Mouse (Mus musculus): ENCODE data around the gene Runx2.

The Runx2 gene

GRCm38 (mm10) chr17:44814508-44815175, at the start of gene Runx2:
Gene Runx2 (minus strand): TSS chr17:44814797.
- DNase-seq (ENCODE audit: low spot score) = no peak

DNA sequence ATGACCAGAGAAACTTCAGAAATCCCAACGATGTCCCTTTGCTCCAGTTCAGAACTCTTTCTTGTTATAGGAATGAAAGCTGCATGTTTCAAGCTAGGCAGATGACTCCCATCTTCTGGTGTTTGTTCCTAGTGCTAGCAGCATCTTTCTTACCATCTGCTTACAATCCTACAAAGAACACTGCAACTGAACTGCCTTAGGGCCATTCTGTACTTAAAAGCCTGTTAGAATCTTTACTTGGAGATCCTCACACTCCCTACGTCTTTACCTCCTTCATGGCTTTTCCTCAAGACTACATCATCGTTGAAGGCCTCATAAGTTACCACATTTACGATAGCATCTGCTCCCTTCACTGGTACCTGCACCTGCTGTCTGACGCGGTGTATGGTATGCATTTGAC, 48.6 kb upstream of the Runx2 start:
- DNase-seq (ENCODE audit: low spot score) = no peak

GRCm38 (mm10) chr17:44842184-44842583, 27.6 kb upstream of the Runx2 start:
- DNase-seq (ENCODE audit: low spot score) = no peak

DNA sequence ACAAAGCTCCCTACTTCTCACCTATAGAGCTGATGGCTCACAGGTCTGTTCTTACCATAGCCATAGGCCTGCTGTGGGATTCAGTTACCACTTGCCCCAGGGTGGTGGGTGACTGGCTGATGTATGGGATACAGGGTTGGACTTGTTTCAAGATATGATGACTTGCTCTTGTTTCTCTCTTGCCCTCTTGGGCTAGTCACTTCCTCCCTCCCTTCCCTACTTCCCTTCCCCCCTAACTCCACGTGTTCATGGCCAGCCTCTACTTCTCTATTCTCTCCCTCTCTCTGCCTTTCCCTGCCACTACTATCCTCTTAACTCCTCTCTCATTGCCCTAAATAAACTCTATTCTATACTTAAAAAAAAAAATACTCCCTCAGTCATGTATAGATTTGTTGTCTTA, 16.6 kb upstream of the Runx2 start:
- no peak for DNase-seq (ENCODE audit: low spot score)

- DNase-seq (ENCODE audit: low spot score) = no peak
Measured at GRCm38 (mm10) chr17:44829587-44829986, 15.0 kb upstream of the Runx2 start.

GRCm38 (mm10) chr17:44827964-44828363, 13.4 kb upstream of the Runx2 start:
- no peak for DNase-seq (ENCODE audit: low spot score)

DNA sequence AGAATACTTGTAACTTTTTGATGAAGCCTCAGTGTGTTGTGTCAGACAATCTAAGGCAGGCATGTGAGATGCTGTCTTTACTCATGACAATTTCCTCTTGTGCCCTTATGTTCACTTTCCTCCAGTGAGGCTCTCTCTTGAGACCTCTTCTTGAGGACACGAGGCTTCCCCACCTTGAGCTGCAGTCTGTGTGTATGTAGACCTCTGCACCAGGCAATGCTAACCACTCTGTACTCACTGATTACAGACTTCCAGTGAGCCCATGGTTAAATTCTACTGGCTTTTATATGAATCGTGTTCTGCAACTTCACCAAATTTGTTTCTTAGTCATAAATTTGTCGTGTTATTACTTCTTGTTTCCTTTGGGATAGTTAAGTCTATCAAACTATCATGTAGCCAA, 12.5 kb upstream of the Runx2 start:
- DNase-seq (ENCODE audit: low spot score) = no peak

DNA sequence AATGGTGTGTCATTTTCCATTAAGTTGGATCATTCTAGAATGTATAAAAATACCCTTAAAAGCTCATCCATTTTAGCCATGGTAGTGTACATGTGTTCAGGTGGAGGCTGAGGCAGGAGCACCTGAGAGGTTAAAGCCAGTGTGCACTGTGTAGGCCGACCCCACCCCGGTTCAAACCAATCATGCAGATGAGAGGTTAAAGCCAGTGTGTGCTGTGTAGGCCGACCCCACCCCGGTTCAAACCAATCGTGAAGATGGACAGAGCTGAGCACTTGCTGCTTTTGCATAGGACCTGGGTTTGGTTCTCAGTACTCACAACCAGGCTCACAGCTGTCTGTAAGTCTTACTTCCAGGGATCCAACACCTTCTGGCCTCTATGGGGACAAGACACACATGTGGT, 7.3 kb upstream of the Runx2 start:
- no peak for DNase-seq (ENCODE audit: low spot score)

DNA sequence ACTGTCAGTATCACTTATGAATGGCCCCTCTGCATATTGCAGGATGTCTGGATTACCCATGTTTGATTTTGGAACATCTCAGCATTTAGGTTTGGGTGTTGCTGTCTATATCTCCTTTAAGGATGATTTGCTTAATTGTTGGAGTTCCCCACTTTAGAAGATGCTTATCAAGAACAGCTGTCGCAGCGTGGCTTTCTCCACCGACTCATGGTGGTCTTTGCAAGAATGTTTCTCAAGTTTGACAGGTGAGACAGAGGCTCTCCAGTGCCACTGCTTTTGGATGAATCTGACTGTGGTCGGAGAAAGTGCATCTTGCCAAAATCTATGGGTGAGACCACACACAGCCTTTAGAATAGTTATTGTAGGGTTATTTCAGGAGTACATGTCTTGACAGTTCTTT, 5.2 kb upstream of the Runx2 start:
- DNase-seq (ENCODE audit: low spot score) = no peak

DNA sequence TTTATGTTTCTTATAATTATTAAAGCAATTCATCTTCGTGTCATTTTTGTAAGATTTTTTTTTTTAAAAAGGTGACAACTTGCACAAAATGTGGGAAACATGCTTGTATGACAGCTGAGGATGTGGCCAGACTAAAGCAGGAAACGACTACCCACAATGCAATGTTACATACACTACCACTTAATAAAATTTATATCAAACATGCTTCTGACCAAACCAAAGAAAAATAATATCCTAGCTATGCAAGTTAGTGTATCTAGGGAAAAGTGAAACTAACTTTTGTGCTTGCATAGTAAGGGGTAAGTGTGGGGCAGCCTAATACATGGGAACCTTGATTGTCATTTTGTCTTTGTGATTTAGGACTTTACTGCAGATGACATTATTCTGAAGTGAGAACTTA, 4.2 kb upstream of the Runx2 start:
- no peak for DNase-seq (ENCODE audit: low spot score)

DNA sequence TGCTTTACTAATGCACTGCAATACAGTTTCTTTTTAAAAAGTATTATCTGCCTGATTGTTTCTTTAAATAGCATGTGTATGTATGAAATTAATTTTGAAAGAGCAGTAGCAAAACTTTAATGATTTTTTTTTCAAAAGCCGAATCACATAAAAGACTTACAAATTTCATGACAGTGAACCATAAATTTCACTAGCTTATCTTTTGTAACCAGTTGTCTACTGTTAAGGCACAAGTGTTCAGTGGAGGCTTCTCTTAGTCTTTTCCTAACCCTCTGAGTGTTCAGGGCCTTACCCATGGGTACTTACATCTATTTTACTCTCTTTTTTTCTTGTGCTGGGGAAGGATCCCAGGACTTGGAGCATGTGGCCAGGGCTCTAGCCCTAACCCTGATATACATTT, 7.6 kb downstream of the Runx2 start:
- no peak for DNase-seq (ENCODE audit: low spot score)

DNA sequence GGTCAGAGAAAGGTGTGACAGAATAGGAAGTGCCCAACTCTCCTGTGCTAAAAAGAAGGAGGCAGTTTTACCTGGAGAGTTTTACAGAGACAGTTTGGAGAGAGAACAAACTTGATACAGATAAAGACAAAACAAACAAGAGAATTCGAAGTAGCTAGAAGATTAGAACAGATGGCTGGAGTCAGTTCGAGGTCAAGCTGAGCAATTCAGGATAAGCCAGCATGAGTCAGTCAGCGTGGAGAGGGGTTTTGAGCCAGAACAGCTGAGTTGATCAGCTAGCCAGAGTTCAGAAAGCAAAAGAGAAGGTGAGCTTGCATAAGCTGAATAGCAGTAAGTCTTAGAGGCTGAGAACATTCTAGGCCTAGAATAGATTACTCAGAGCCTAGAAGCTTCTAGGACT, 17.3 kb downstream of the Runx2 start:
- DNase-seq (ENCODE audit: low spot score) = no peak

- no peak for DNase-seq (ENCODE audit: low spot score)
Measured at GRCm38 (mm10) chr17:44792218-44792917, 22.2 kb downstream of the Runx2 start.

GRCm38 (mm10) chr17:44788982-44789747, 25.4 kb downstream of the Runx2 start:
- no peak for DNase-seq (ENCODE audit: low spot score)

- DNase-seq (ENCODE audit: low spot score) = no peak
Measured at GRCm38 (mm10) chr17:44783143-44783542, 31.5 kb downstream of the Runx2 start.

DNA sequence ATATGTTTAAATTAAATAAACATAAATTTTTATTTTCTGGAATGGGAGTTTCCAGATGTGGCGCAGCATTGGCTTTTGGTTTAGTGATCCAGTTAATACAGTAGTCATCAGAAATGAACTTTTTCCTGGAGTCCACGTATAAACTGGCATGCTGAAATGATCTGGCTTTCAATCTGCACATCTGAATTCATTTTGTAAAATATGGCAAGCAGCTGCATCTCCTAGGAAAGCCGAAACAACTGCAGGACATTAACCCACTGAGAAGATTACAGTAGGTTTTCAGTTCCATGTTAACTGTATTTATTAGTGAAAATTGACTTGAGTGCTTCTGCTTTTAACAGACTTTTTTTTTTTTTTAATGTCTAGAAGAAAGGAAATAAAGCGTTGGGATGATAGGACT, 32.2 kb downstream of the Runx2 start:
- DNase-seq (ENCODE audit: low spot score) = no peak

DNA sequence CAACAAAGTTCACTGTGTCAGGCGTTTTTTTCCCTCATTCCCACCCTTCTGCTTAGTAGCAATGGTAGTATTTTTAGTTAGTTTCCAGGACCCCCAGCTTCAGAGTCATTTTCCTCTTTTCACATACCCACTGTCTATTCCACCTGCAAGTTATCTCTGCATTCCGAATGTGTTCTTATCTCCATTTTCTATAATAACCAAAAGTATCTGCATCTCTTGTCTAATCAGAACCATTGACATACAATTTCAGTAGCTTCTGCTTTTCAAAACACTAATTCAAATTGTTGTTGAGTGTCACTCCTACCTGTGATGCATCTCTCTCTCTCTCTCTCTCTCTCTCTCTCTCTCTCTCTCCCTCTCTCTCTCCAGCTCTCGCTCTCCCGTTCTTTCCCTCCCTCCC, 34.2 kb downstream of the Runx2 start:
- DNase-seq (ENCODE audit: low spot score) = no peak

DNA sequence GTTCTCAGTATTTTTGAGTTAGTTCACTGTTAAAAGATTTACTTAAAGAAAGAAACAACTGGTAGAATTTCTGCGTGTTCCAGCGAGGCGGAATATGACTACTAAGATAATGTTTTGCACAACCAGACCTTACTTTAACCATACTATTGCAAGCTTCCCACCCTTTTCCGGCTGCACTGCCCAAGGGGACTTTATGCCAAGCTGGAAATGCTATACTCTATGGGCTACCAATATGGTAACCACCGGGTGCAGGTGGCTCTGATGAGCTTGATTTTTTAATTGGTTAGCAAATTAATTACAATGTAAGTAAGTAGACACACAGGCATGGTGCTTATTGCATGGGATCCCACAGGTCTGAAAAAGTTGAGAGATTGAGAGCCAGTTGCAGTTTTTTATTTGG, 36.5 kb downstream of the Runx2 start:
- DNase-seq (ENCODE audit: low spot score) = peak; percentile 12

- DNase-seq (ENCODE audit: low spot score) = peak; percentile 85
Measured at GRCm38 (mm10) chr17:44777337-44777804, 37.2 kb downstream of the Runx2 start.

GRCm38 (mm10) chr17:44776738-44777270, 37.8 kb downstream of the Runx2 start, which contains the start of gene Supt3:
Gene Supt3 (plus strand): TSS chr17:44777152.
- DNase-seq (ENCODE audit: low spot score) = peak; percentile 99

DNA sequence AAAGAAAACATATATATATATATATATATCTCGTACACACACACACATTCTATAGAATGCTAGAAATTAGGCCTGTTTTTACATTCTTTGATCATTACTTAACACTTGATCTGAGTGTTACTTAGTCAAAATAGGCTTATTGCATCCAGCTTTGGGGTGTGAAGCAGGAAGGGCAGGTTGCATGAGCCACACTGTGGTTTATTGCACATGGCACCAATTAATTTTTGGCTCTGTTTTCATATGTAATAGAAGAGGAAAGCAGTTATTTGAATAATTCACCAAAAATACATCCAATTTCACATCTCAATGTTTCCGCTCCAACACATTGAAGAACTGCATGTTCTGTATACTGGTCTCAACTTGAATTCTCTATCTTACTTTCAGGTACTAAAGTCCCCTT, 42.0 kb downstream of the Runx2 start:
- DNase-seq (ENCODE audit: low spot score) = no peak

GRCm38 (mm10) chr17:44770871-44771270, 43.7 kb downstream of the Runx2 start:
- DNase-seq (ENCODE audit: low spot score) = peak; percentile 24

DNA sequence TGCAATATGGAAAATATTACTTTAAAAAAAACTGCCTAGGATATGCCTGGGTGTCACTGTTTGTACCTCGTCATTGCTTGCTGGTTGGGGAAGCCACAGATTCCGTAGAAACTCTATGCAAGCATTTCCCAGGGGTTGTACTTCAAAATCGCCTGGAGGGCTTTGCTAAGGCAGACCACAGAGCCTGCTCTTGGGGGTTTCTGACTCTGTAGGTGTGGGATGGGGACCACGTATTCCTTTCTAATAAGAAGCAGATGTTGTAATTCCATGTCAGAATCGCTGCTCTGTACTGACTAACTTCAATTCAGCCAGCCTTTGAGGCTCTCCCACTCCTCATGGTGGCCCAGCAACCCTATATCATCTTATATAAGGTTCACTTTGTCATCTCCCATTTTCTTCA, 46.1 kb downstream of the Runx2 start:
- no peak for DNase-seq (ENCODE audit: low spot score)
